Mouse (Mus musculus) spleen, embryonic (tissue): ENCODE measurements at regions not wholly inside any gene's neighbourhood (a gene's known extent, or its start where the extent isn't known, plus 50 kb on each side); places are given as distances from the start of the nearest gene placed in this dataset.

Experiments
- CTCF ChIA-PET: fragments of 350-600 bp; sonication (Branson Sonifier 250); formaldehyde crosslinking; loops from one replicate; lab custom pipeline; 2022; lab: Charles Lee

GRCm38 (mm10) chr11:71411958-71412357 lies 181.4 kb upstream of the Nlrp1b start:
- CTCF ChIA-PET = no interaction called here

GRCm38 (mm10) chr11:71414403-71415140 lies 184.0 kb upstream of the Nlrp1b start:
- CTCF ChIA-PET = no interaction called here

GRCm38 (mm10) chr11:71415451-71415850 lies 184.9 kb upstream of the Nlrp1b start:
- CTCF ChIA-PET = no interaction called here

DNA sequence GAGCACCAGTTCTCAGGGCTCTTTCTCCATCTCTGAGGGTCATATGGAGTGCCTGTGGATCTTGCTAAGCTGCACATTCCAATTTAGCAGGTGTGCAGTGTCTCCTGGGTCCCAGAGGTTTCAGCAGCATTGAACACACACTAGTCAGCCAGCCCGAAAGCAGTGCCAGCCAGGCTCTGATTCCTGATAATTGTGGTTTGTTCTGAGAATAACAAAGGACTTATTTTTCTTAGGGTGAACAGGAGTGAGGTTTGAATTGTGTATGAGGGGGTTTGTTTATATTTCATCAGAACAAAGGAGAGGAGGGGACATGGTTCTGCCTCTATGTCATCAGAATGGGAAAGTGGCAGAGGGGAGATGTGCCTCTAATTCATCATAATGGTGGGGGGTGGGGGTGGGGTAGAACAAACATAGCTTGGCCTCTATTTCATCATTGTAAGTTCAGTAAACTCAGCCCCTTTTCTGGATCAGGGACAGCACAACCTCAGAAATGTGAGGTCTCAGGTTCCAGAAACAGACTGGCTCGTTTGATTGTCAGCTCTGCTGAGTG lies 191.8 kb upstream of the Nlrp1b start:
- CTCF ChIA-PET = interaction anchor here (0.6 kb wide), 1 partner anchor 699 kb away, joined by 3 read pairs; no protein-coding TSS in a partner anchor

DNA sequence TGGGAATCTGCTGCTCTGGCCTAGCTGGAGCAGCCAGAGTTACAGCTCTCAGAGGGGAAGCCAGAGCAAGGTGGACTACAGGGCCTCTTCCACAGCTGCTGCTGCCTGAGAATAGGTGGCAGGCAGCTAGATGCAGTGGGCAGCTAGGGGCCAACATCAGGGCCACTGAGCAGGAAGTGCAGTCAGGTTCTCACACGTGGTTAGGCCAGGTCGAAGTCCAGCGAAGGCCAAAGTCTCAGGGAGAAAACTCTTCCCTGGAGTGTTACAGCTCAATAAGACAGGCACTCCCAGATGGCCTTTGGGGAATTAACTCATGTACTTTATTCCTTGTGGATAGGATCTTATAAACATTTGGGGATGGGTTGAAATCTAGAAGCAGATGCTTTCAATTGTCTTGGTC lies 192.7 kb upstream of the Nlrp1b start:
- CTCF ChIA-PET = interaction anchor here (0.6 kb wide), 1 partner anchor 699 kb away, joined by 3 read pairs; no protein-coding TSS in a partner anchor

- CTCF ChIA-PET = no interaction called here
These were observed 194.3 kb upstream of the Nlrp1b start for GRCm38 (mm10) chr11:71424879-71425278.

DNA sequence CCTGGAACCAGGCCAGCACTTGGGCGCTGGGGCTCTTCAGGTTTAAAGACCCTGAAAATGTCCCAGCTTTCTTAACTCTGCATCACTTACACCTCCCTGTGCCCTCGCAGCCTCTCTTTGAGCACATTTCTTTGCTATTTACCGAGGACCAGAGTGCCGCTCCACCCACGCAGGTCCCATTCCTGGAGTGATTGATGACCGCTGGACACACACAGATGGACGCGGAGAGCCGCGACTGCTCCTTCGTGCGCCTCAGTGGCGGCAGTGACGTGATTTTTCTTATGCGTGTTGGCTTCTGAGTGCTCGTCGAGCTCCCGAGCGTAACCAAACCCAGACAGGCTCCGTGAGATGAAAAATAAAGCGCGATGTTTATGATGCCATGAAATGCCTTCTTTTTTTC lies 199.2 kb upstream of the Nlrp1b start:
- CTCF ChIA-PET = no interaction called here

GRCm38 (mm10) chr11:71434241-71434640 lies 203.7 kb upstream of the Nlrp1b start:
- CTCF ChIA-PET = no interaction called here

- CTCF ChIA-PET = no interaction called here
These were observed 204.4 kb upstream of the Nlrp1b start for GRCm38 (mm10) chr11:71434886-71435285.

DNA sequence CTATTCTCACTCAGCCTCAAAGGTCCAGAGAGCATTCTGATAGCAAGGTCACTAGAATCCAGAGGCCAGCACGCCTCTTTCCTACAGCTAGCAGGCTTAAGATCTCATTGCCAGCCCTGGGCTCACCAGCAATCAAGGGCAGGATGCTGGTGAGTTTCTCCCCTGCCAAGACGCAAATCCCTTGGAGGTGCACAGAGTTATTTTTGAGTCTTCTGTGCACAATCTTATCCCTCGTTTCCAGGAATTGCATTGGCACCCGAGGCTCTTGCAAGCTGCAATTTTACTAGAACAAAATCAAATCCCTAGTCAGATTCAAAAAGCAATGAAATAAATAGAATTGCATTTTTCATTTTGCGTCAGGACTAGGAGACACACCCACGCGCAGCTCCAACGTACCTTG lies 205.2 kb upstream of the Nlrp1b start:
- CTCF ChIA-PET = no interaction called here

DNA sequence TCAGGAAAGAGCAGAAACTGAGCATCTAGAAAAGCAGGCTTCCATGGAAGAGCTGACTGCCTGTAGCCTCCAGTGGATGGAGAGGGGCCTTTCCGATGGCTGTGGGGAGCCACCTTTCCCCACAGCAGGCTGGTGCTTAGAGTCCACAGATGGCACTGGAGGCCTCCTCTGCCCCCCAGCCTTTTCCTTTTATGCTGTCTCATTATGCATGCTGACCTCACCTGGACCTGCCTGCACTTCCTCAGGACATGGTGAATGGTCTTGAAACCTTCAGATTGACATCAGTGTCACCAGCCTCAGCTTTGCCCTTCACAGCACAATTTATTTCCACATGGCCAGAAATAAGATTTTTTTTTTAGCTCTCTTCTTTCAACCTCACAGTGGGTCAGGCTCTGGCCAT lies 205.8 kb upstream of the Nlrp1b start:
- CTCF ChIA-PET = no interaction called here

GRCm38 (mm10) chr11:71436801-71437200 lies 206.3 kb upstream of the Nlrp1b start:
- CTCF ChIA-PET = no interaction called here

GRCm38 (mm10) chr11:71439871-71440270 lies 209.3 kb upstream of the Nlrp1b start:
- CTCF ChIA-PET = interaction anchor here (0.6 kb wide), 1 partner anchor 66 kb away, joined by 16 read pairs; no protein-coding TSS in a partner anchor

DNA sequence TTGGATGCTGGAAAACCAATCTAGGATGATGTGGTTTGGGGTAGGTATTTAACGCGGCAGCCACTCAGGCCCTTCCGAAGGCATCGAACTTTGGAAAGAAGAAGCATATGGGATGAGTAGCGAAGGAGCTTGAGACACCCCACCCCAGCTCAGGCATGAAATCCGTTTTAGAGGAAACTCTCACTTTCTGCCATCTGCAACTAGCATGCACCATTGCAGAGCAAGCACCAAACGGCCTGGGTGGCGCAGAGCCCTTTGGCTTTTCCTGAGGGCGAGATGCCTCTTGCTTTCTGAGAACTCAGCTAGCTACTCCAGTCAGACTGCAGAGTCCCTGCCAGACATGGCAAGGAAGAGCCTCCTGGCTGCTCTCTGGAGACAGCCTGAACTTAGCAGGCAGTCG lies 209.9 kb upstream of the Nlrp1b start:
- CTCF ChIA-PET = interaction anchor here (0.6 kb wide), 1 partner anchor 67 kb away, joined by 16 read pairs; no protein-coding TSS in a partner anchor

- CTCF ChIA-PET = no interaction called here
These were observed 213.5 kb upstream of the Nlrp1b start for GRCm38 (mm10) chr11:71444056-71444455.

GRCm38 (mm10) chr11:71446641-71447040 lies 216.1 kb upstream of the Nlrp1b start:
- CTCF ChIA-PET = no interaction called here

DNA sequence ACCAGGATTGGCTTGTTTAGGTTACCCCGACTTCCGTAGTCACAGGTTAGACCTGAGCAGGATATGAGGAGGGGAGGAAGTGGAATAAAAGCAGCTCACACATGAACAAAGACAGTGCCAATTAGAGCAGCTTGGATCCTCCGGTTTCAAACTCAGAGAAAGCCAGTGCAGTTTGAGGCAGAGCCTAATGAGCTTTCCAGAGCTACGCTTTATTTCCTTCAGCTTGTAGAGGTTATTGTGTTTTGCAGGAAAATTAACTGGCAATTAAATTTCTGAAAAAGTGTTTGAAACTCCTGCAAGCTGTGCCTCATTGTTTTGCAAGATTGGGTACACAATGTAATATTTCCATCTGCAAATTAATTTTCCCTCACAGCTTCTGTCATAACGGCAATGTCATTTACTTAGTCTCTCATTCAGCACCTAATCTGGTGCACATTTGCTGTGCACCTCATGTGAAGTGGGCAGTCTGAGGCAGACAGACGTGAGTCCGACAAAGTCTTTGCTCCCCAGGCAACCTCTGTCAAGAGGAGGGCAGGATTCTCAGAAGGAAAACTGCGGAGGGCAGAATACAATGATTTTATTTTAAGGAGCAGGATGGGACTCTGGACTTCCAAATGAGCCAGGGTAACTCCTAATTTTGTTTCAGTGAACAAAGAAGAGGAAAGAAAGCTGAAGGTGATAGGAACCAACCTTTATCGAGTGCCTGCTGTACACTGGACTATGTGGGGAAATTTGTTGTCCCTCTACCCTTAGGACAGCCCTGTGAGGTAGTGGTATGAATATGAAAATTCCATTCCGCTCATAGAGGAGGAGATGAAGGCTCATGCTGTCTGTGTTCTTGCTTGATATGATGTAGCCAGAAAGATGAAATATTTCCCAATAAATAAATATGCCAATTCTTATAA lies 217.6 kb upstream of the Nlrp1b start:
- CTCF ChIA-PET = no interaction called here

DNA sequence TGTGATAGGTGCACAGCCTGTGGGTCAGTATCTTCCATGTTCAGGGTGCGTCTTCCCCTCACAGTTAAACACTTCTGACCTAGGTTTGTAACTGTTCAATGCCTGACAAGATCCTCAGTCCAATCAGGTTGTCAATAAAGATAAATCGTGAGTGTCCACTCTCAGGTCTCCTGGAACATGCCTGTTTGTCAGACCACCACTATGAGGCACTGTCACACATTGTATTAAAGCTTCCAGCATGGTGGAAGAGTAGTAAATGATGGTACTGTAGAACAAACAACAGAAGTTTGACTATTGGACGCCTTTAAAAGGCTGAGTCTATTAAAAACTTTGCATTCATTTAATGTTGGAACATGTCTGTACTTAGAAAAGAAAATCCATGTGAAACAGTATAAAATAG lies 249.6 kb upstream of the Nlrp1b start:
- CTCF ChIA-PET = no interaction called here

GRCm38 (mm10) chr11:71497863-71498262 lies 251.9 kb upstream of the Wscd1 start:
- CTCF ChIA-PET = no interaction called here

DNA sequence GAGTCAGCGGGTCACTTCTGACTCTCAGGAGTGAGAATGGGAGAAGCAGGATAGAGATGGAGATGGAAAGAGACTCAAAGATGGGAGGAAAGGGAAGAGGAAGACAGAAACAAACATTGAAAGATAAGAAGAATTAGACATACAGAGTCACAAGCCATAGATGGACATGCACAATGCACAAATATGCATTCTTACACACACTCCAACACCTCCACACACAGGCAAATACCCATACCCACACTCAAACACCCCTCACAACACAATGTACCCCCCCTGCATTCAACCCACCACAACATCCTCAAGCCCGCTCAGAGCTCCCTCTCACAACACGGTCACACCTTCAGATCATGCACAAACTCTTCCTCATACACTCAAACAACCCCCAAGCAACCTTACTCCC lies 251.4 kb upstream of the Wscd1 start:
- CTCF ChIA-PET = no interaction called here

- CTCF ChIA-PET = no interaction called here
These were observed 247.6 kb upstream of the Wscd1 start for GRCm38 (mm10) chr11:71502156-71502555.
